Mouse (Mus musculus) ovary, postnatal 14 days (tissue): Measurements from ENCODE around the gene Aars2.

Source experiments
- DNase-seq: peaks from one replicate; pipeline ENCODE4 v3.0.0; 2022; ENCODE audit warnings: low spot score

Aars2 gene

GRCm38 (mm10) chr17:45500981-45501380, 5.7 kb upstream of the Aars2 start:
- no peak for DNase-seq

- no peak for DNase-seq
Measured at GRCm38 (mm10) chr17:45502324-45502723, 4.3 kb upstream of the Aars2 start.

GRCm38 (mm10) chr17:45503301-45503973, 3.2 kb upstream of the Aars2 start:
- no peak for DNase-seq

- DNase-seq: no peak
Measured at GRCm38 (mm10) chr17:45505941-45506465, 638 bp upstream of the Aars2 start.

- no peak for DNase-seq
Measured at GRCm38 (mm10) chr17:45510871-45511270, 4.2 kb downstream of the Aars2 start.

GRCm38 (mm10) chr17:45511757-45512156, 5.1 kb downstream of the Aars2 start:
- DNase-seq: no peak

GRCm38 (mm10) chr17:45515204-45515726, 8.6 kb downstream of the Aars2 start:
- no peak for DNase-seq

- DNase-seq: no peak
Measured at GRCm38 (mm10) chr17:45515806-45516205, 9.2 kb downstream of the Aars2 start.

GRCm38 (mm10) chr17:45516488-45516887, 9.8 kb downstream of the Aars2 start:
- DNase-seq: peak; percentile 70

- no peak for DNase-seq
Measured at GRCm38 (mm10) chr17:45517135-45517534, 10.5 kb downstream of the Aars2 start.

GRCm38 (mm10) chr17:45517549-45518215, 11.0 kb downstream of the Aars2 start:
- no peak for DNase-seq

- DNase-seq: no peak
Measured at GRCm38 (mm10) chr17:45518766-45519475, 12.3 kb downstream of the Aars2 start.

GRCm38 (mm10) chr17:45520136-45520535, 13.5 kb downstream of the Aars2 start:
- DNase-seq: no peak

GRCm38 (mm10) chr17:45523263-45523662, 16.6 kb downstream of the Aars2 start, which contains the start of gene Tcte1:
Gene Tcte1 (plus strand): TSS chr17:45523434.
- no peak for DNase-seq

- no peak for DNase-seq
Measured at GRCm38 (mm10) chr17:45524961-45525360, 18.3 kb downstream of the Aars2 start.

- DNase-seq: no peak
Measured at GRCm38 (mm10) chr17:45526571-45526970, 19.9 kb downstream of the Aars2 start.

- DNase-seq: no peak
Measured at GRCm38 (mm10) chr17:45530346-45530782, 23.7 kb downstream of the Aars2 start.

GRCm38 (mm10) chr17:45532896-45533295, 26.3 kb downstream of the Aars2 start:
- DNase-seq: no peak

- DNase-seq: no peak
Measured at GRCm38 (mm10) chr17:45536264-45536663, 29.6 kb downstream of the Aars2 start.

GRCm38 (mm10) chr17:45538394-45538793, 31.8 kb downstream of the Aars2 start:
- DNase-seq: no peak

GRCm38 (mm10) chr17:45539664-45540063, 33.0 kb downstream of the Aars2 start:
- DNase-seq: no peak

- DNase-seq: no peak
Measured at GRCm38 (mm10) chr17:45542129-45542528, 35.5 kb downstream of the Aars2 start.
